Mouse (Mus musculus) hindbrain, embryonic 14.5 days (tissue): ENCODE measurements at regions not wholly inside any gene's neighbourhood (a gene's known extent, or its start where the extent isn't known, plus 50 kb on each side); places are given as distances from the start of the nearest gene placed in this dataset.
A peak's percentile ranks its signal among the peaks of the same experiment; 100 is the strongest.
"Not testable (repeated sequence)": the region's sequence is repeated elsewhere in the genome, so short reads cannot be mapped to it uniquely, and the experiment has no call there.

Experiments
- ATAC-seq: fragments of 200-750 bp; cut with Nextera tagmentation; 2 replicates; pipeline ENCODE4 v1.8.0; 2017; ENCODE audit warnings: moderate number of reproducible peaks, mild to moderate bottlenecking, moderate TSS enrichment, moderate library complexity; ENCODE audit not compliant: low FRiP score
- DNase-seq: peaks from one replicate; pipeline ENCODE4 v3.0.0-alpha.2; 2015; ENCODE audit warnings: low spot score
- H3K27ac ChIP-seq: fragments of 300-500 bp; sonication (generic); 2 replicates; pipeline ENCODE4 v1.5.1; 2014; ENCODE audit warnings: mild to moderate bottlenecking, moderate library complexity
- H3K27me3 ChIP-seq: fragments of 300-500 bp; sonication (generic); 2 replicates; pipeline ENCODE4 v1.6.1; 2014; ENCODE audit warnings: mild to moderate bottlenecking, low read length, mixed read lengths; ENCODE audit not compliant: control insufficient read depth, insufficient read depth
- H3K36me3 ChIP-seq: fragments of 300-500 bp; sonication (generic); replicated peaks from 2 replicates; pipeline ENCODE4 v1.6.1; 2014; ENCODE audit not compliant: control insufficient read depth, insufficient read depth
- H3K4me1 ChIP-seq: fragments of 300-500 bp; sonication (generic); replicated peaks from 2 replicates; pipeline ENCODE4 v1.6.1; 2014; ENCODE audit warnings: antibody characterized with exemption, low read length, mixed read lengths; ENCODE audit not compliant: control insufficient read depth, insufficient read depth
- H3K4me2 ChIP-seq: fragments of 300-500 bp; sonication (generic); replicated peaks from 2 replicates; pipeline ENCODE4 v1.6.1; 2014; ENCODE audit warnings: mild to moderate bottlenecking, moderate library complexity
- H3K4me3 ChIP-seq: fragments of 300-500 bp; sonication (generic); replicated peaks from 2 replicates; pipeline ENCODE4 v1.5.1; 2014; ENCODE audit warnings: mild to moderate bottlenecking, low read length
- H3K9ac ChIP-seq: fragments of 300-500 bp; sonication (generic); 2 replicates; pipeline ENCODE4 v1.6.1; 2014
- H3K9me3 ChIP-seq: fragments of 300-500 bp; sonication (generic); 2 replicates; pipeline ENCODE4 v1.6.1; 2016; ENCODE audit warnings: low read length; ENCODE audit not compliant: control insufficient read depth
- WGBS: fragments of 180-500 bp; shearing (Covaris S2); extraction: QIAGEN DNeasy Blood & Tissue Kit; methylation state at CpG from one replicate; pipeline ENCODE4 v1.1.7; 2014; 5-methylcytosine and 5-hydroxymethylcytosine counted together

DNA sequence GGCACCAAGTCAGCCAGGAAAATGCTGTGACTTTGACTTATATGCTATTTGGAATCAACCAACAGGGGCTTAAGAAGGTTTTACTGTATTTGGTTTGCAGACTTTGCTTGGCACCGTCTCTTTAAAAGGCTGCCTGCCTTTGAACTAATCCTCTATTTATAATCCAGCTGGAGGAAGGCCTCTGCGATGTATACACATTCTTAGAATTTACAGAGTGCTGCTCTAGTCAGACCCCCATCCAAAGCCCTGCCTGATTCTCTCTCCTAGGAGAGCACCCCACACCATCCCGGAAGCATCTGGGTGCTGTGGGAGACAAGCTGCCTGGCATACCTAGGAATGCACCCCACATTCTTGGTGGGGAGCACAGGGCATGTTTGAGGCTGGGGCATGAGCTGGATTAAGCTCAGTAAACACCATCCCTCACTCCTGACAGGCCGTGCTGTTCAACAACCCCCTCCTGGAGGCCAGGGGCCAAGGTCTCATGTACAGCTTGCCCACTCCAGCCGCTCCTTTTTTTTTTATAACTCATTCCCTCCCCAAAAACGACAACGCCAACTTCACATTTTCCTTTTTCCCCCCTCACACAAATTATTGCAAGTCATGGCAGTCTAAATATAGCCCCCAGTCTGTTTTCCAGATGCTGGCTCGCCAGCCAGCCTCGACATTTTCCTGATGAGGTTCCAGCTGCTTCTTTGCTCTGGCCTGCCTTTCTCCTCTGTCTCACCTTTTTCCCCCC lies 126.4 kb downstream of the Zfp36l1 start:
- Histone ChIP-seq H3K36me3 (no peaks in the 10 kb centered on the region), H3K4me1 (peaks cover 30% of the 10 kb centered on the region), H3K27ac (peak overlapping the region; percentile 14; the same call in 1 of the 2 replicates), H3K4me3 (no peak overlapping the region), H3K9ac (no peak overlapping the region), H3K4me2 (no peak overlapping the region), H3K27me3 (no peaks in the 10 kb centered on the region), H3K9me3 (no peaks in the 10 kb centered on the region)
- ATAC-seq (no peak), DNase-seq (no peak)
- WGBS = 51% methylated on average over 9 of the region's 9 CpGs

DNA sequence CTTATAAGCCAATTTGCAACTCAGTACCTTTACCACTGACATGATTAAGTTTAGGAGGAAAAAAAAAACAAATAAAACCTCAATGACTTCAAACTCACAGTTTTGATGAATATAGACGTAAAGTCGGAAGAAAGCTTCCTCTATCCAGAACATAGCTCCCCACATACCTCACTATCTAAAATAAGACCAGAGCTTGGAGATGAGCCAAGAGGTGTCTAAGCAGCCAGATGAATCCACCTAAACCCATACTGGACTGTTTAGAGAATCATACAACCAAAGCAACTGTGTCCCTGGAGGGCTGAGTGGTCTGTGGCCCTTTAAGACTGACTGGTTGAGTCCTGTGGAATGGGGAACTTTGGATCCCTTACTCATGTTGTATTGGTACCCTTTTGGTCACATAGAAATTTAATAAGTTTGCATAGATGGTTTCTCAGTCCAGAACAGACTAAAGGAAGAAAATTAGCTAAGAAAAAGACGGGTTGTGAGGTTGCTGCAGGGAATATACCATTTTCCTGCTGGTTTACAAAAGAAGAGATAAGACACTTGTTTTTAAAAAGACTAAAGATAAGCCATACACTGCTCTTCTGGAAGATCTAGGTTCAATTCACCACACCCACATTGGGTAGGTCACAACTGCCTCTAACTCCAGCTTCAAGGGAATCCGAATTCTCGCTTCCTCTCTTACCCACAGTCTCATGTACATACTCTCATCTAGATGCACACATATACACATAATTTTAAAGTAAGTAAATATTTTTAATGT lies 127.6 kb downstream of the Zfp36l1 start:
- no peak for DNase-seq
- no peak for ATAC-seq
- H3K36me3 ChIP-seq = no peaks in the 10 kb centered on the region
- no peak overlapping the region for H3K4me2 ChIP-seq
- no peak overlapping the region for H3K4me3 ChIP-seq
- H3K27ac ChIP-seq = no peak overlapping the region
- H3K4me1 ChIP-seq = peaks cover 18% of the 10 kb centered on the region
- H3K27me3 ChIP-seq = no peaks in the 10 kb centered on the region
- no peak overlapping the region for H3K9ac ChIP-seq
- WGBS = 92% methylated on average over 5 of the region's 5 CpGs
- no peaks in the 10 kb centered on the region for H3K9me3 ChIP-seq

DNA sequence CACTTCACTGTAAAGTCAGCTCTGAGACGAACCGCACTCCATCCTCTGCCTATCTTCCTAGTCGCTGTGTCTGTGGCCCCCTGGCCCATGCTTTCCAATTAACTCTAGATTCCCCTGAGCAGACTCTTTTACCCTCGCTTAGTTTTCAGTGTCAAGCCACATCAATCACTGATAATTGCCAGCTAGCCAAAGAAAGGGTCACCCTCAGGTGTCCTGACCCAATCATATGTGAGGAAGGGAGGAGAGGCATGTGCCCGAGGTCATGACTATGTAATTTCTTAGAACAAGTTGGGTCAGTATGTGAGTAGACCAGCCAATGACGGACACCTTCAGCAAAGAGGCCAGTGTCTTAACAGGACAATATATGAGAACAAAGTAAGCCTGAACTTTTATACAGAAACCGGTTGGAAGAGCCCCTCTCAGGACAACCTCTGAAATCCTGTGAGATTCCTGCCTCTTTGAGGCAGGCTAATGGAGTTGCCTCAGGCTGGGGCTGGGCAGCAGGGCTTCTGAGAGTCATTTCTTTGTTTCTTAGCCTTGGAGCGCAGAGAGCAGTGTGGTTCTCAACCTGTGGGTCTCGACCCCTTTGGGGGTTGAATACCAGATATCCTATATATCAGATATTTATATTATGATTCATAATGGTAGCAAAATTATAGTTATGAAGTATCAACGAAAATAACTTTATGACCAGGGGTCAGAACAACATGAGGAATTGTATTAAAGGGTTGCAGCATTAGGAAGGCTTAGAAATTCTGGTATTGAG lies 128.6 kb downstream of the Zfp36l1 start:
- Histone ChIP-seq H3K27me3 (no peaks in the 10 kb centered on the region), H3K4me1 (peaks cover 10% of the 10 kb centered on the region), H3K4me3 (no peak overlapping the region), H3K36me3 (no peaks in the 10 kb centered on the region), H3K9me3 (no peaks in the 10 kb centered on the region), H3K27ac (no peak overlapping the region), H3K9ac (no peak overlapping the region), H3K4me2 (no peak overlapping the region)
- WGBS = 56% methylated on average over 10 of the region's 10 CpGs
- DNase-seq = no peak
- no peak for ATAC-seq

DNA sequence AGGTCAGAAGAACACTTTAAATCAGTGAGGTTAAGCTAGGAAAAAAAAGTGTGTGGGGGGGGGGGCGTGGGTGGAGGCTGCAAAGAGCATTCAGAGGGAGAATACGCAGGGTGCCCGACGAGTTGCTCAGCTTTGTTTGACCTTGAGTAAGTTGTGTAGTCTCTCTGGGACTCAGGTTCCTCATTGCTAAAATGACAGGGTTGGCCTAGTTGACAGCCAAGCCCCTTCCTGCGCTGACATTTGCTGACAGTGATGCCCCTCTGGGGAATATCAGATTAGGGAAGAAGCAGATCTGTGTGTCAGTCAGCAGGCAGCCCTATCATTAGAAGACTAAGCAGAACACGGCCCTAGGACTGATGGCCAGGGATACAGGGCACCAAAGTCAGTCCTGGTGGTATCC lies 129.6 kb downstream of the Zfp36l1 start:
- no peaks in the 10 kb centered on the region for H3K36me3 ChIP-seq
- 59% methylated on average over 6 of the region's 6 CpGs for WGBS
- no peak overlapping the region for H3K9ac ChIP-seq
- DNase-seq (no peak), ATAC-seq (no peak)
- H3K4me2 ChIP-seq = no peak overlapping the region
- H3K4me3 ChIP-seq = no peak overlapping the region
- no peaks in the 10 kb centered on the region for H3K9me3 ChIP-seq
- H3K27me3 ChIP-seq = no peaks in the 10 kb centered on the region
- no peak overlapping the region for H3K27ac ChIP-seq
- peaks cover 3% of the 10 kb centered on the region for H3K4me1 ChIP-seq

DNA sequence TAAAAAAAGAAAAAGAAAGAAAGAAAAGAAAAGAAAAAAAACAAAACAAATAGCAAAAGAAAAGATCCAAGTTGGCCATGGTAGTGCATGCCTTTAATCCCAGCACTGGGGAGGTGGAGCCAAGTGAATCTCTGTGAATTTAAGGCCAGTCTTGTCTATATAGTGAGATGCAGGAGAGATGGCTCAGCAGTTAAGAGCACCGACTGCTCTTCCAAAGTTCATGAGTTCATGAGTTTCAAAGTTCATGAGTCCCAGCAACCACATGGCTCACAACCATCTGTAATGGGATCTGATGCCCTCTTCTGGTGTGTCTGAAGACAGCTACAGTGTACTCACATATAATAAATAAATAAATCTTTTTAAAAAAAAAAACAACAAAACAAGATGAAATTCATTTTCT lies 130.3 kb downstream of the Zfp36l1 start:
- H3K27me3 ChIP-seq, H3K36me3 ChIP-seq, H3K4me1 ChIP-seq, DNase-seq, ATAC-seq, H3K4me3 ChIP-seq, H3K9ac ChIP-seq, H3K27ac ChIP-seq, H3K9me3 ChIP-seq, H3K4me2 ChIP-seq: not testable (repeated sequence)
- WGBS = 75% methylated on average over 1 of the region's 1 CpGs

DNA sequence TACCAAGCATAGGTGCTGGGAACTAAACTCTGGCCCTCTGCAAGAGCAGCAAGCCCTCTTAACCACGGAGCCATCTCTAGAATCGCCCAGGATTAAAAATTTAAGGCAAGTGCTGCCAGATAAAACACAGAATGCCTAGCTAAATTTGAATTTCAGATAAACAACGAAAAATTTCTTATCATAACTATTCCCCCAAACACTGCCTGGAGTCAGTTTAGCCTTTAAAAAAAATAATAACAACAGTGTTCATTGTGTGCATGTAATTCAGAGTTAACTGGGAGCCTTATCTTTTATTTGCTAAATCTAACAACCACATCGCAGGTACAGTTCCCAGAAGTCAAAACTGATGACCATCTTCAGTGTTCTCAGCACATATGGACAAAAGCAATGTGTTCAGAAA lies 132.1 kb downstream of the Zfp36l1 start:
- 83% methylated on average over 4 of the region's 4 CpGs for WGBS
- Histone ChIP-seq H3K4me1 (no peaks in the 10 kb centered on the region), H3K9ac (no peak overlapping the region), H3K27me3 (no peaks in the 10 kb centered on the region), H3K4me2 (no peak overlapping the region), H3K9me3 (no peaks in the 10 kb centered on the region), H3K4me3 (no peak overlapping the region), H3K27ac (no peak overlapping the region), H3K36me3 (no peaks in the 10 kb centered on the region)
- no peak for ATAC-seq
- no peak for DNase-seq

DNA sequence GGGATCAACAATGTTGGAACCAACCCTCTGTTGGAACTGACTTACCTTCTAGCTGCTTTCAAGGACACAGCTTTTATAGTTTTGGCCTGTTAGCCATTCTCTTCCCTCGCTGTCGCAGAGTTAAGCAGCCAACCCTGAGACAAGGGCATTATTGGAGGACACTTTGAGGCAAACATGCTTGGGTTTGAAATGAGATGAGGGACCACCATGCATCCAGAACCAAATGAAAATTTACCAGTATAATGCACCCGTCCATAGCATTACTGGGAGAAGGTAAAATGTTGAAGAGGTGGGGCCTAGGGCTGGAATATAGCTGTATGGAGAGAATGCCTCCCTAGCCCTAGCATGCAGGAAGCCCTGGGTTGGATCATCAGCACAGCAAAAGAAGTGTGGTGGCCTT lies 135.7 kb downstream of the Zfp36l1 start:
- H3K4me3 ChIP-seq = no peak overlapping the region
- no peaks in the 10 kb centered on the region for H3K36me3 ChIP-seq
- ATAC-seq (no peak), DNase-seq (no peak)
- over 99% methylated on average over 3 of the region's 3 CpGs for WGBS
- no peaks in the 10 kb centered on the region for H3K9me3 ChIP-seq
- no peak overlapping the region for H3K27ac ChIP-seq
- H3K9ac ChIP-seq = no peak overlapping the region
- no peak overlapping the region for H3K4me2 ChIP-seq
- no peaks in the 10 kb centered on the region for H3K27me3 ChIP-seq
- no peaks in the 10 kb centered on the region for H3K4me1 ChIP-seq

DNA sequence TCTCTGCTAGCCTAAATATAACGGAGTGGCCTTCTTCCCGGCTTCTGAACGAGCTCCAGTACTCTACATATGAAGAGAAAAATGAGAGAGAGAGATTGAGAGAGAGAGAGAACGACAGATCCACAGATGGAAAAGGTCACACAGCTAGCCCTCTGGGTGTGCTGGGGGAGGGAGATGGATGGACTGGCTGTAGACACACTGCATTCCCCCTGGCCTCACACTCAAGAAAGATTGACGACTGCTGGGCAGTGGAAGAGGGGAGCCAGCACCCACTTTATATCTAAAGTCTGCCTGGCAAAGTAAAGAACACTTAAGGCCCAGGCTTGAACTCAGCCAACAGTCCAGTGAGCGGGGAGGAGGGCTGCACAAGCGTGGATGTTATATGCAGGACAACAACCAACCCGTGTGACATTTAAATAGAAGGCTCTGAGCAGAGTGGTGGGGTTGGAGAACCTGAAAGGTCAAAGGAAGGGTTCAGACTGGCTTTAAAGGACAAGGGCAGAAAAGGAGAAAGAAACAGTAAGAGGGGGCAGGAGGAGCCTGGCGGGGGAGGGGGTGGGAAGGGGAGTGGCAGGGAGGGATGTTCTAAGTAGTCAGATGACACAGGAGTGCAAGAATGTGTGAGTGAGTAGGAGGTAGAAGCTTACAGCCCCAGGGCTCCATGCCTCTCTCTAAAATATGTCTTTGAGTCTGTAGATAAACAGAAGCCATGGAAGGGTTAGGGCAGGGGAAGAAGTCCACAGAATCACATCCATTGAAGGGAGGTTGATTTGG lies 137.2 kb downstream of the Zfp36l1 start:
- Histone ChIP-seq H3K36me3 (no peaks in the 10 kb centered on the region), H3K4me3 (no peak overlapping the region), H3K9ac (no peak overlapping the region), H3K27me3 (no peaks in the 10 kb centered on the region), H3K4me2 (no peak overlapping the region), H3K4me1 (peaks cover 12% of the 10 kb centered on the region), H3K9me3 (no peaks in the 10 kb centered on the region), H3K27ac (no peak overlapping the region)
- DNase-seq (no peak), ATAC-seq (no peak)
- 57% methylated on average over 9 of the region's 9 CpGs for WGBS

DNA sequence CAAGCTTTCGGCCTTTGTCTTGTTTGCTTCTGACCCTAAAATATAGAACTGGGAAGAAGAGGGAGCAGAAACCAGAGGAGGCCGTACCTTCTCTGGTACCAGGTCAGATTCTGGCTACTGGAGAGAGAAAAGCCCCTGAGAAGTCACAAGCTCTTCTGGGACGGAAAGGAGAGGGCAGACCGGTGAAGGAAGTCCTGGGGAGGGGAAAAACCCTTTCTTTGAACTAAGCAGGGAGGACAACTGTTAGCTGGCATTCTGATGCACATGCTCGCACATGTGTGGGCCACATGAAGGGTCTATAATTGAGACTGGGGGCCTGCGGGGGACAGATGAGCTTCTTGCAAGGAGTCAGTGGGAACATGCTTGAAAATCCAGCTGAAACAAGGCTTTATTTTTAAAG lies 137.8 kb downstream of the Zfp36l1 start:
- 66% methylated on average over 6 of the region's 6 CpGs for WGBS
- no peaks in the 10 kb centered on the region for H3K36me3 ChIP-seq

More for the DNA sequence above, 137.8 kb downstream of the Zfp36l1 start:
- ATAC-seq = no peak
- DNase-seq = no peak
- Histone ChIP-seq H3K27me3 (no peaks in the 10 kb centered on the region), H3K4me3 (no peak overlapping the region), H3K27ac (0 out of 2 replicates have a peak overlapping the region, but pooled peaks have one; percentile 12), H3K9ac (no peak overlapping the region), H3K4me1 (peaks cover 16% of the 10 kb centered on the region), H3K9me3 (no peaks in the 10 kb centered on the region), H3K4me2 (no peak overlapping the region)
